Mouse (Mus musculus): ENCODE measurements around the gene Nploc4. TPM values are rescaled to one million over a fixed set of nuclear protein-coding genes. Genes with fewer than 3 reads are reported as not detected.

Gene Nploc4
- total and polyA plus RNA-seq, 3 experiments: 40.6 to 115 (median 50.4) TPM

DNA sequence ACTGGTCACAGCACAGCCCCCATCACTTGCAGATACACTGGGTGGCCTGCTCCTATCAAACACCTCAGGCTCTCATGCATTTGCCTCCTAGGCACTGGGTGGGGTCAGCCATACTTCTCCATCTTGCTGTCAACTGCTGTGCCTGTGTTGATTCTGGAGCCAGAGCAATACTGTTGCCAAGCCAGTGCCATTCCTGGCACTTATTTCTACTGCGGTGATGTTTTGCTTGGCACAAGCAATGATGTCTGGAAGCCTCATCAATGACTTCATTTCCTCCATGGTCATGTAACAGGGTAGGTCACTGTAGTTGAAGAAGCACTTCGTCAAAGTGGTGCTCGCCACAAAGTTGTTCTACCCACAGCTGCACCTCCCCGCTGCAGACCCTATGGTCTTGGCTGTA lies 28.0 kb upstream of the Nploc4 start:
- H3K4me2 ChIP-seq (ENCODE audit: insufficient read depth, low read depth, poor library complexity, severe bottlenecking): no peak overlapping the region
- no peaks in the 10 kb centered on the region for H3K9me3 ChIP-seq (replicated peaks; ENCODE audit: low read length)
- in situ Hi-C loops (cut with MboI; ENCODE audit: low pct_ligation_motif_present, low pct_unique_long_range_greater_than_20kb, low sequenced_read_pairs): no loop called here
- DNase-seq (ENCODE audit: extremely low read depth): no peak
- H3K27me3 ChIP-seq (replicated peaks): no peaks in the 10 kb centered on the region
- H3K4me1 ChIP-seq (ENCODE audit: control insufficient read depth in 1 of 2, insufficient read depth in 2 of 2): peaks cover 5 to 34% of the 10 kb centered on the region in 2 experiments; a peak in 3 of 4 replicates
- H3K36me3 ChIP-seq (replicated peaks in 1 of 2; ENCODE audit: control insufficient read depth in 1 of 2, insufficient read depth in 1 of 2, low read length in 1 of 2): peaks cover 50 to 76% of the 10 kb centered on the region in 2 experiments
- no peak overlapping the region for H3K27ac ChIP-seq (ENCODE audit: insufficient read depth, low read depth)
- no peak overlapping the region for H3K9ac ChIP-seq (ENCODE audit: insufficient read depth, low read depth)
- H3K4me3 ChIP-seq (replicated peaks in 1 of 3; ENCODE audit: low read depth in 2 of 3, low read length in 2 of 3, poor library complexity in 1 of 3): no peak overlapping the region
- peaks cover 28% of the 10 kb centered on the region for H3K79me2 ChIP-seq (replicated peaks; ENCODE audit: control insufficient read depth, extremely low read depth, insufficient read depth, poor library complexity, severe bottlenecking)
- dilution Hi-C loops (cut with MboI; ENCODE audit: extremely low pct_ligation_motif_present, extremely low pct_unique_long_range_greater_than_20kb, low sequenced_read_pairs): no loop called here
- TF ChIP-seq NELFE (IDR thresholded peaks at IDR 0.05; ENCODE audit: low read depth, low read length) (no peak), UBTF (IDR thresholded peaks at IDR 0.05; ENCODE audit: low read depth, low read length) (no peak), MAZ (IDR thresholded peaks at IDR 0.05; ENCODE audit: low read depth, low read length) (no peak), POLR2A (IDR thresholded peaks at IDR 0.05; ENCODE audit: low read depth, low read length) (no peak), GABPA (IDR thresholded peaks at IDR 0.05; ENCODE audit: insufficient replicate concordance, low read depth, low read length) (no peak), CHD1 (IDR thresholded peaks at IDR 0.05; ENCODE audit: low read depth, low read length) (no peak), RAD21 (IDR thresholded peaks at IDR 0.05; ENCODE audit: low read depth, low read length) (no peak), NRF1 (IDR thresholded peaks at IDR 0.05; ENCODE audit: low read depth, low read length) (no peak), TCF12 (IDR thresholded peaks at IDR 0.05; ENCODE audit: low read depth, low read length) (no peak), JUN (IDR thresholded peaks at IDR 0.05; ENCODE audit: insufficient read depth, low read depth, low read length) (no peak), KAT2A (IDR thresholded peaks at IDR 0.05; ENCODE audit: insufficient replicate concordance, low read length) (no peak), ZC3H11A (IDR thresholded peaks at IDR 0.05; ENCODE audit: low read depth, low read length) (no peak), ETS1 (conservative IDR thresholded peaks at IDR 0.05; ENCODE audit: low read depth, low read length) (no peak), IRF4 (IDR thresholded peaks at IDR 0.05; ENCODE audit: low read depth, low read length) (no peak), CHD2 (IDR thresholded peaks at IDR 0.05; ENCODE audit: low read length) (no peak), SIN3A (IDR thresholded peaks at IDR 0.05; ENCODE audit: low read length) (no peak), SMC3 (IDR thresholded peaks at IDR 0.05; ENCODE audit: low read depth, low read length) (no peak), ELF1 (IDR thresholded peaks at IDR 0.05; ENCODE audit: low read depth, low read length) (no peak)

DNA sequence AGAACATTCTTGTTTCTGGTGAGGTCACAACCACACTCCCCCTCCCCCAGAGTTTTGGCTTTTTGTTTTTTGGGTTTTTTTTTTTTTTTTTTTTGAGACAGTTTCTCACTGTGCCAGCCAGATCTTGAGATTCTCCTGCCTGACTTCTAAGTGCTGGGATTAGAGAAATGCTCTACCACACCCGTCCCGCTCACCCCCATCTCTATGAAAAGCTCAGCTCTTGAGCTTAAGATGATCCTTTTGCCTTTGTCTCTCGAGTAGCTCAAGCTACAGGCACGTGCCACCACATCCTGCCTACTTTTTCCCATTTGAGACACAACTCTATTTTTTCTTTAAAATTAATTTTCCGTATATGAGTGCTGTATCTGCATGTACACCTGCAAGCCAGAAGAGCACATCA lies 26.9 kb upstream of the Nploc4 start:
- TF ChIP-seq CHD2 (IDR thresholded peaks at IDR 0.05; ENCODE audit: low read length): peak; percentile 47; the same call in 1 of the 2 replicates
- TF ChIP-seq POLR2AphosphoS2 (IDR thresholded peaks at IDR 0.05; ENCODE audit: low read depth, low read length): peak; percentile 85
- peak; percentile 82 for TF ChIP-seq ZMIZ1 (IDR thresholded peaks at IDR 0.05; ENCODE audit: low read depth, low read length)
- no peak for TF ChIP-seq ZC3H11A (IDR thresholded peaks at IDR 0.05; ENCODE audit: low read depth, low read length)
- no peaks in the 10 kb centered on the region for H3K27me3 ChIP-seq (replicated peaks)
- in situ Hi-C loops (cut with MboI; ENCODE audit: low pct_ligation_motif_present, low pct_unique_long_range_greater_than_20kb, low sequenced_read_pairs) (no loop called here), dilution Hi-C loops (cut with MboI; ENCODE audit: extremely low pct_ligation_motif_present, extremely low pct_unique_long_range_greater_than_20kb, low sequenced_read_pairs) (no loop called here)
- peaks cover 9 to 40% of the 10 kb centered on the region in 2 experiments; a peak in 3 of 4 replicates for H3K4me1 ChIP-seq (ENCODE audit: control insufficient read depth in 1 of 2, insufficient read depth in 2 of 2)
- no peak overlapping the region for H3K27ac ChIP-seq (ENCODE audit: insufficient read depth, low read depth)
- H3K9me3 ChIP-seq (replicated peaks; ENCODE audit: low read length): no peaks in the 10 kb centered on the region
- H3K4me3 ChIP-seq (replicated peaks in 1 of 3; ENCODE audit: low read depth in 2 of 3, low read length in 2 of 3, poor library complexity in 1 of 3): no peak overlapping the region
- peaks cover 37% of the 10 kb centered on the region for H3K79me2 ChIP-seq (replicated peaks; ENCODE audit: control insufficient read depth, extremely low read depth, insufficient read depth, poor library complexity, severe bottlenecking)
- peaks cover 49 to 74% of the 10 kb centered on the region in 2 experiments for H3K36me3 ChIP-seq (replicated peaks in 1 of 2; ENCODE audit: control insufficient read depth in 1 of 2, insufficient read depth in 1 of 2, low read length in 1 of 2)
- DNase-seq (ENCODE audit: extremely low read depth): no peak
- H3K4me2 ChIP-seq (ENCODE audit: insufficient read depth, low read depth, poor library complexity, severe bottlenecking): no peak overlapping the region
- H3K9ac ChIP-seq (ENCODE audit: insufficient read depth, low read depth): no peak overlapping the region

All from CH12.LX (cell line).